Mouse (Mus musculus) lung, embryonic 14.5 days (tissue): ENCODE data around the gene Nap1l4. TPM values are rescaled to one million over a fixed set of nuclear protein-coding genes. Genes with fewer than 3 reads are reported as not detected.
A peak's percentile ranks its signal among the peaks of the same experiment; 100 is the strongest.

Source experiments
- ATAC-seq: fragments of 200-750 bp; cut with Nextera tagmentation; 2 replicates; pipeline ENCODE4 v1.8.0; 2017; ENCODE audit warnings: mild to moderate bottlenecking, moderate TSS enrichment, moderate library complexity; ENCODE audit not compliant: insufficient read depth
- DNase-seq: peaks from one replicate; pipeline ENCODE4 v3.0.0-alpha.2; 2015
- H3K27ac ChIP-seq: fragments of 300-500 bp; sonication (generic); 2 replicates; pipeline ENCODE4 v1.5.1; 2014; ENCODE audit warnings: low read depth, mild to moderate bottlenecking, moderate library complexity
- H3K27me3 ChIP-seq: fragments of 300-500 bp; sonication (generic); 2 replicates; pipeline ENCODE4 v1.6.1; 2014; ENCODE audit warnings: low read length, control low read depth; ENCODE audit not compliant: insufficient read depth
- H3K36me3 ChIP-seq: fragments of 300-500 bp; sonication (generic); 2 replicates; pipeline ENCODE4 v1.6.1; 2014; ENCODE audit warnings: control low read depth; ENCODE audit not compliant: insufficient read depth
- H3K4me1 ChIP-seq: fragments of 300-500 bp; sonication (generic); 2 replicates; pipeline ENCODE4 v1.6.1; 2014; ENCODE audit warnings: antibody characterized with exemption, control low read depth; ENCODE audit not compliant: insufficient read depth
- H3K4me2 ChIP-seq: fragments of 300-500 bp; sonication (generic); 2 replicates; pipeline ENCODE4 v1.6.1; 2014; ENCODE audit warnings: mild to moderate bottlenecking
- H3K4me3 ChIP-seq: fragments of 300-500 bp; sonication (generic); 2 replicates; pipeline ENCODE4 v1.5.1; 2014; ENCODE audit warnings: low read depth, low read length
- H3K9ac ChIP-seq: fragments of 300-500 bp; sonication (generic); 2 replicates; pipeline ENCODE4 v1.6.1; 2014
- H3K9me3 ChIP-seq: fragments of 300-500 bp; sonication (generic); 2 replicates; pipeline ENCODE4 v1.6.1; 2016; ENCODE audit warnings: low read depth, low read length, control low read depth
- CTCF ChIP-seq: IDR thresholded peaks from 2 replicates; pipeline ENCODE4 v1.5.1; 2016; ENCODE audit warnings: antibody characterized with exemption, low read depth
- WGBS: fragments of 180-500 bp; shearing (Covaris S2); extraction: QIAGEN DNeasy Blood & Tissue Kit; methylation state at CpG from one replicate; pipeline ENCODE4 v1.1.7; 2014; 5-methylcytosine and 5-hydroxymethylcytosine counted together
- polyA plus RNA-seq: library from polyadenylated mRNA; unstranded; fragments of >200 nt; fragmentation: Nextera tagmentation; extraction: Ambion mirVana; gene quantifications from 2 replicates; pipeline ENCODE4 v1.2.1, GENCODE M21; 2014

Gene Nap1l4
- polyA plus RNA-seq, 1 experiment from 2014 or later, result 141 TPM

DNA sequence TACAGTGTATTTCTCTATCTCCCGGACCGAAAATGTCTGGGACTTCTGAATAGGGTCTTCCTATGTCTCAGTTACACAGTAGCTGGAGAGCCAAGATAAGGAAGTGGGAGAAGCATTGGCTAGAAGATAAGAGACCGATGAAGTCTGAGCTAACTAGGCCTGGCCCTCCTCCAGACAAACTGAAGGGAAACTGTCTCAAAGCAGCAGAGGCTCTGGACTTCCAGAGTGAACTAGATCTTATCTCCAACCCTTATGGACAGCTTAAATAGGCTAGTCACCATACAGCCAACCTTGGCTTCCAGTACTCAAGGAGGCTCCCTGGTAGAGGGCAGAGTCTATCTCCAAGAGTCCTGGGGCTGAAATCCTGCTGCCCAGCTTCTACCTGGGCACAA lies 16.7 kb upstream of the Nap1l4 start:
- DNase-seq (no peak), ATAC-seq (no peak)
- no peaks in the 10 kb centered on the region for H3K9me3 ChIP-seq
- 81% methylated on average over 3 of the region's 3 CpGs for WGBS
- no peak overlapping the region for H3K27ac ChIP-seq
- no peak overlapping the region for H3K9ac ChIP-seq
- H3K4me1 ChIP-seq, result no peaks in the 10 kb centered on the region
- no peak for TF ChIP-seq CTCF
- H3K4me3 ChIP-seq, result no peak overlapping the region
- H3K27me3 ChIP-seq, result no peaks in the 10 kb centered on the region
- H3K36me3 ChIP-seq, result peaks cover 98% of the 10 kb centered on the region
- H3K4me2 ChIP-seq, result no peak overlapping the region

DNA sequence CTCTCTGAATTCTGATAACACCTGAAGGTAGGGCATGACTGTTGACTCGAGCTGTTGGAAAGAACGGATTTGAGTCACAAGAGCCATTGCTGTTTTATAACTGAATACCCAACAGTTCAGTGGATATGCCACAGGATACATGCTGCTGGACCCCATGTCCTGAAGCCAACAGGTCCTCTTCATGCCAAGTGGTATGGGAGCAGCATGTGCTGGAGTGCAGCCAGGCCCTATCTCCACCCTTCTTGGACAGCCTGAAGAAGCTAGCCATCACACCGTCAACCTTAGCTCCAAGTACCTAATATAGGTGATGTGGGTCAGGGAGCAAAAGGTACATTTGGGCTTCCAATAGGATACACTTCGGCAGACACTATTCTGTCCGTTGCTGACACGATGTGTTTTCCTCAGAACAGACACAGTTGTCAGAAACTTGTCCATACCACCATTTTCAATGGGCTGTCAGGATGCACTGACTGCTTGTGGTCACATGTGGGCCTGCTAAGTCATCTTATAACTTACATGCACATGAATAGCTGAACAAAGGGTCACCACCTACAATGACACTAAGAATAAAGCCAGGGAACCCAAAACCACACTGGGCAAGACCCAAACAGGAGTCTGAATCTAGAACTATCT lies 16.2 kb upstream of the Nap1l4 start:
- TF ChIP-seq CTCF, result no peak
- H3K9me3 ChIP-seq, result no peaks in the 10 kb centered on the region
- no peak overlapping the region for H3K27ac ChIP-seq
- DNase-seq (no peak), ATAC-seq (no peak)
- no peaks in the 10 kb centered on the region for H3K4me1 ChIP-seq
- H3K4me3 ChIP-seq, result no peak overlapping the region
- WGBS, result 92% methylated on average over 6 of the region's 6 CpGs
- no peak overlapping the region for H3K9ac ChIP-seq
- no peak overlapping the region for H3K4me2 ChIP-seq
- peaks cover 98% of the 10 kb centered on the region for H3K36me3 ChIP-seq
- H3K27me3 ChIP-seq, result no peaks in the 10 kb centered on the region

DNA sequence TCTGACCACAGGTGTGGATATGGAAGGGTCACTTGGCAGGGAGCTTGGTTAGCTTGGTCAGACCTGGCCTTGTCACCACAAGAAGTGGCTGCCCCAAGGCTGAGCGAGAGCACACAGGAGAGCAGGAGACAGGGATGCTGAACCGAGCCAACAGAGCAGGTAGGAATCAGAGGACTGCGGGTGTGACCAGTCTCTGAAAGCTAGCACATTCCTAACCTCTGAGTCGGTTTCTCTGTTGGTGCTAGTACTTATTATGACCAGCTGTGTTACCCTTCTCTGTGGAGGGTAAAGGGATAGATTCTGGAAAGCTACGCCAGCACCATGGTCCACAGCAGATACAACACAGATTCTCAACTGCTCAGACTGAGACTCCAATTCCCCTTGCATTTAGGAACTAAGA lies 14.9 kb upstream of the Nap1l4 start:
- WGBS, result 90% methylated on average over 5 of the region's 5 CpGs
- H3K27ac ChIP-seq, result no peak overlapping the region
- DNase-seq (no peak), ATAC-seq (no peak)
- H3K9me3 ChIP-seq, result no peaks in the 10 kb centered on the region
- no peak overlapping the region for H3K4me2 ChIP-seq
- no peak overlapping the region for H3K9ac ChIP-seq
- peaks cover 97% of the 10 kb centered on the region for H3K36me3 ChIP-seq
- H3K4me1 ChIP-seq, result no peaks in the 10 kb centered on the region
- no peaks in the 10 kb centered on the region for H3K27me3 ChIP-seq
- H3K4me3 ChIP-seq, result no peak overlapping the region
- no peak for TF ChIP-seq CTCF

- no peak for TF ChIP-seq CTCF
- no peak overlapping the region for H3K4me2 ChIP-seq
- H3K36me3 ChIP-seq, result peaks cover 83% of the 10 kb centered on the region
- no peaks in the 10 kb centered on the region for H3K27me3 ChIP-seq
- no peak overlapping the region for H3K9ac ChIP-seq
- H3K4me3 ChIP-seq, result no peak overlapping the region
- 93% methylated on average over 7 of the region's 7 CpGs for WGBS
- DNase-seq (no peak), ATAC-seq (no peak)
- no peaks in the 10 kb centered on the region for H3K9me3 ChIP-seq
- H3K27ac ChIP-seq, result no peak overlapping the region
- no peaks in the 10 kb centered on the region for H3K4me1 ChIP-seq
These were observed 8.7 kb upstream of the Nap1l4 start for GRCm38 (mm10) chr7:143557616-143558015.

- no peaks in the 10 kb centered on the region for H3K27me3 ChIP-seq
- no peak for DNase-seq
These were observed 8.2 kb upstream of the Nap1l4 start for GRCm38 (mm10) chr7:143556964-143557610.

DNA sequence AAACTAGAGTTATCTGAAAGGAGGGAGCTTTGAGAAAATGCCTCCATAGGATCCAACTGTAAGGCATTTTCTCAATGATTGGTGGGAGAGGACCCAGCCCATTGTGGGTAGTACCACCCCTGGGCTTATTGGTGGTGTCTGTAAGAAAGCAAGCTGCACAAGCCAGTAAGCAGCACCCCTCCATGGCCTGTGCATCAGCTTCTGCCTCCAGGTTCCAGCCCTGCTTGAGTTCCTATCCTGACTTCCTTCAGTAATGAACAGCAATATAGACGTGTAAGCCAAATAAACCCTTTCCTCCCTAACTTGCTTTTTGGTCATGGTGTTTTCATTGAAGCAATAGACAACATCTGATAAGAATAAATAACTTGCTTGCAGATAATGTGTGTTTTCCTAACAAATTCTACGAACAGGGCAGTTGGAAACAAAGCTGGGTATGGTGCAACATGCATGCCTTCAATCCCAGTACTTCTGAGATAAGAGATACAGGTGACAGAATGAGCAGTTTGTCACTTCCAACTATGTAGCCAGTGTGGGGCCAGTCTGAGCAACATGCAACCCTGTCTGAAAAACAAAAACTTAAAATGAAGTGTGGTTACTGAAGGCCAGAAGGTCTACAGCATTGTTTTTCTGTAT lies 798 bp upstream of the Nap1l4 start:
- TF ChIP-seq CTCF, result no peak
- Histone ChIP-seq H3K27me3 (no peaks in the 10 kb centered on the region), H3K9ac (peak overlapping the region; percentile 79), H3K27ac (peak overlapping the region; percentile 93), H3K36me3 (peaks cover 8% of the 10 kb centered on the region; the same call in 1 of the 2 replicates), H3K4me1 (peaks cover 8% of the 10 kb centered on the region), H3K9me3 (no peaks in the 10 kb centered on the region), H3K4me3 (peak overlapping the region; percentile 95), H3K4me2 (peak overlapping the region; percentile 78)
- DNase-seq, result no peak
- 23% methylated on average over 2 of the region's 2 CpGs for WGBS
- peak; percentile 8 for ATAC-seq

More at GRCm38 (mm10) chr7:143556964-143557610, 8.2 kb upstream of the Nap1l4 start:
- ATAC-seq, result no peak
- Histone ChIP-seq H3K4me2 (no peak overlapping the region), H3K27ac (no peak overlapping the region), H3K9ac (no peak overlapping the region), H3K36me3 (peaks cover 78% of the 10 kb centered on the region), H3K9me3 (no peaks in the 10 kb centered on the region), H3K4me1 (no peaks in the 10 kb centered on the region), H3K4me3 (no peak overlapping the region)
- TF ChIP-seq CTCF, result no peak
- 78% methylated on average over 8 of the region's 8 CpGs for WGBS
